Mouse (Mus musculus) ovary, adult 10 weeks (tissue): ENCODE results near the gene Ptprd. TPM values are rescaled to one million over a fixed set of nuclear protein-coding genes. Genes with fewer than 3 reads are reported as not detected.

Experiments used
- polyA plus RNA-seq: library from polyadenylated mRNA; stranded (reverse); fragments of 350-450 nt; fragmentation: Illumina TruSeq; extraction: RNeasy Lipid Tissue Mini Kit (QIAGEN cat#74804); gene quantifications from one replicate; pipeline ENCODE4 v1.2.3, GENCODE M21; 2014

The Ptprd gene
- polyA plus RNA-seq: 380 TPM

DNA sequence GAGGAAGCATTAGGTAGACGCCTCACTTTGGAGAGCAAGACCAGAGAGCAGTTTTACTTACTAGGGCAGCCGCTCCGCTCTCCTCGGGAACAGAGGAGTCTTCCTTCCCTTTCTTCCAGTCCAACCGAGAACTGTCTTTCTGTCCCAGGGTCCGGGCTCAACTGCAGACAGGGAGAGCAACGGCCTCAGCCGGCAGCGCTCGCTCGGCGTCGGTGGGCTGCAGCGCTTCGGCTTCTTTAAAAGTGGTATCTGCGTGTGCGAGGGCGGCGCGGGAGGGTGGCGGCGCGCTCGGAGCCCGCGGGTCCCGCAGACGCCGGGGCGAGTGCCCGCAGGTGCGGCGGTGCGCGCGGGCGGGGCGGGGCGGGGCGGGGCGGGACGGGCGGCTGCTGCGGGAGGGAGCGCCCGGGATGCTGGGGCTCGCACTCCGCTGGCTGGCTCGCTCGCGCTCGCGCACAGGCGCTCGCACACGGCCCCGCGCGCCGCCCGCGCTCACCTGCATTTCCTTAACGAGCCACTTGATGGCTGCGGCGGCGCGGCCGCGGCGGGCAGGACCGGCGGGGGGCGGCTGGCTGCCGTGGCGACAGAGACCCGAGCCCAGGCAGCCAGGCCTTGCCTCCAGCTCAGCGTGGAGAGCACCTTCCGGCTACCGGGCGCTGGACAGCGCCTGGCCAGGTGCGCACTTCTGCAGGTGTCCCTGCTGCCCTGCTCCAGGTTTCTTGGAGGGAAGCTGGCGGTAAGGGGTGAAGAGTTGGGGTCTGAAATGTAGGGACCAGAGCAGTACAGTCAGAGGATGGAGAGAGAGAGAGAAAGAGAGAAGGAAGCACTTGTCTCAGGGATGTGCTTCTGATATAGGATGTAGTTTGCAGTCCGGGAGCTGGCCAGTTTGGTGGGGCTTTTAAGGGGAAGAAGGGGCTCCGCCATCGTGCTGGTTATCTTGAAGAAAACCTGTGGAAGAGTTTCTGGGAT, at the start of gene Ptprd:
Gene Ptprd, minus strand, starts transcription at position 433 of the 966 bp plus-strand sequence.

